9 mouse cellular contexts compared by ENCODE assay signal in genomic region chr17:13009887-13010286, GRCm38 (mm10). TPM values are rescaled to one million over a fixed set of nuclear protein-coding genes. Genes with fewer than 3 reads are reported as not detected.
A peak's percentile ranks its signal among the peaks of the same experiment; 100 is the strongest.
DNase-seq lines count a peak whose midpoint lies in the region; ATAC-seq and TF ChIP-seq lines count a peak whose summit lies in the region.
"Had no signal": no experiment of that assay in that cellular context is flagged by ENCODE, and none has a peak within 500 bp of the region (broad histone marks: within the 10 kb centered on the region; RNA-seq: fewer than 3 reads in every experiment).

No protein-coding gene starts in this region.

- no peak overlapping the region for H3K27ac ChIP-seq in limb, embryonic 14.5 days (replicated peaks; ENCODE audit: low read depth, low read length)
- no peak overlapping the region for H3K27ac ChIP-seq in limb, embryonic 10.5 days
- H3K27ac ChIP-seq in forebrain, embryonic 11.5 days (ENCODE audit: low read depth, low read length): no peak overlapping the region

- no peak overlapping the region for H3K4me2 ChIP-seq in limb, embryonic 14.5 days (replicated peaks; ENCODE audit: low read depth, low read length, severe bottlenecking)
- no peak overlapping the region for H3K4me2 ChIP-seq in forebrain, embryonic 11.5 days (ENCODE audit: low read depth, low read length, severe bottlenecking)

- TF ChIP-seq POLR2A in limb, embryonic 14.5 days (IDR thresholded peaks at IDR 0.05; ENCODE audit: borderline replicate concordance, extremely low read depth, insufficient read depth, insufficient read length): no peak

- H3K9ac ChIP-seq in limb, embryonic 14.5 days (ENCODE audit: low read depth, low read length, severe bottlenecking): no peak overlapping the region
- H3K9ac ChIP-seq in forebrain, embryonic 11.5 days (ENCODE audit: low read length): no peak overlapping the region

- no peak for ATAC-seq in limb, embryonic 14.5 days (ENCODE audit: low FRiP score, low read depth)
- peak; percentile 71 for ATAC-seq in granulocyte monocyte progenitor cell, adult 5-6 weeks (replicated peaks; ENCODE audit: poor library complexity, severe bottlenecking)
- peak; percentile 73 for ATAC-seq in megakaryocyte progenitor cell, adult 5-6 weeks (replicated peaks; ENCODE audit: poor library complexity)
- no peak for ATAC-seq in forebrain, embryonic 11.5 days (replicated peaks; ENCODE audit: low FRiP score)

- peak; percentile 26 to 41 for DNase-seq in cerebellum, postnatal 14 days
- DNase-seq in cerebellum, postnatal 4 days (ENCODE audit: low spot score in 2 of 2): no peak
- peak; percentile 78 for DNase-seq in limb, embryonic 14.5 days (ENCODE audit: low spot score)
- DNase-seq in limb, embryonic 10.5 days (ENCODE audit: low spot score): no peak
- peak; percentile 78 for DNase-seq in R1 (ENCODE audit: low read depth, low spot score)
- DNase-seq in forebrain, embryonic 11.5 days (ENCODE audit: low spot score): no peak

- no peaks in the 10 kb centered on the region for H3K27me3 ChIP-seq in limb, embryonic 14.5 days (ENCODE audit: control insufficient read depth, insufficient read depth, low read length)
- no peaks in the 10 kb centered on the region for H3K27me3 ChIP-seq in limb, embryonic 10.5 days (ENCODE audit: low read depth, poor library complexity, severe bottlenecking)
- no peaks in the 10 kb centered on the region for H3K27me3 ChIP-seq in forebrain, embryonic 11.5 days (ENCODE audit: control insufficient read depth, insufficient read depth, low read length)

- 33% methylated on average over 3 of the region's 3 CpGs for WGBS in limb, embryonic 14.5 days
- 46% methylated on average over 3 of the region's 3 CpGs for whole genome bisulfite sequencing in limb, embryonic 10.5 days
- 45% methylated on average over 3 of the region's 3 CpGs for WGBS in forebrain, embryonic 11.5 days

- H3K4me1 ChIP-seq in limb, embryonic 14.5 days (ENCODE audit: control insufficient read depth, insufficient read depth, low read length): peaks cover 8% of the 10 kb centered on the region
- H3K4me1 ChIP-seq in limb, embryonic 10.5 days: peaks cover 19% of the 10 kb centered on the region
- H3K4me1 ChIP-seq in forebrain, embryonic 11.5 days (replicated peaks; ENCODE audit: control insufficient read depth, insufficient read depth, low read length): peaks cover 5% of the 10 kb centered on the region; the same call in 1 of the 2 replicates

- H3K36me3 ChIP-seq in limb, embryonic 14.5 days (ENCODE audit: control insufficient read depth, insufficient read depth, low read length): peaks cover 31% of the 10 kb centered on the region
- H3K36me3 ChIP-seq in limb, embryonic 10.5 days: peaks cover 41% of the 10 kb centered on the region
- H3K36me3 ChIP-seq in forebrain, embryonic 11.5 days (ENCODE audit: control insufficient read depth, insufficient read depth, low read length): peaks cover 4% of the 10 kb centered on the region; the same call in 1 of the 2 replicates

- H3K4me3 ChIP-seq in limb, embryonic 14.5 days (replicated peaks; ENCODE audit: low read length): no peak overlapping the region
- no peak overlapping the region for H3K4me3 ChIP-seq in limb, embryonic 10.5 days
- no peak overlapping the region for H3K4me3 ChIP-seq in forebrain, embryonic 11.5 days (ENCODE audit: low read depth, low read length)

- no peaks in the 10 kb centered on the region for H3K9me3 ChIP-seq in limb, embryonic 14.5 days (ENCODE audit: control insufficient read depth, low read length)
- no peaks in the 10 kb centered on the region for H3K9me3 ChIP-seq in limb, embryonic 10.5 days (replicated peaks)
- H3K9me3 ChIP-seq in forebrain, embryonic 11.5 days (ENCODE audit: control insufficient read depth, low read length): no peaks in the 10 kb centered on the region

RNA-seq across cellular contexts. Expression of gene Sod2, which starts 3.2 kb away (rescaled TPM):
- 98.2 and 118 TPM in 2 replicates for polyA plus RNA-seq in limb, embryonic 14.5 days (2012; rRNA removed)
- polyA plus RNA-seq in limb, embryonic 14.5 days (2014; fragmentation: Nextera tagmentation; extraction: Ambion mirVana): 103 and 116 TPM in 2 replicates
- polyA plus RNA-seq in limb, embryonic 10.5 days (2016; fragmentation: Nextera tagmentation; extraction: Ambion mirVana): 94.4 and 105 TPM in 2 replicates
- 53.7 and 64.0 TPM in 2 replicates for total RNA-seq in granulocyte monocyte progenitor cell, adult 5-6 weeks (2014; fragmentation: Nextera tagmentation)
- 79.6 and 99.7 TPM in 2 replicates for total RNA-seq in granulocyte monocyte progenitor cell, adult 5-6 weeks (2017)
- total RNA-seq in megakaryocyte progenitor cell, adult 5-6 weeks (2015): 118 and 119 TPM in 2 replicates
- total RNA-seq in megakaryocyte progenitor cell, adult 5-6 weeks (2017): 69.0 and 77.7 TPM in 2 replicates
- polyA plus RNA-seq in forebrain, embryonic 11.5 days (2014; fragmentation: Nextera tagmentation; extraction: Ambion mirVana): 107 and 115 TPM in 2 replicates

RNA-seq across cellular contexts. Expression of gene Wtap, which starts 15.9 kb away (rescaled TPM):
- polyA plus RNA-seq in limb, embryonic 14.5 days (2012; rRNA removed): 61.7 and 86.1 TPM in 2 replicates
- polyA plus RNA-seq in limb, embryonic 14.5 days (2014; fragmentation: Nextera tagmentation; extraction: Ambion mirVana): 135 and 141 TPM in 2 replicates
- polyA plus RNA-seq in limb, embryonic 10.5 days (2016; fragmentation: Nextera tagmentation; extraction: Ambion mirVana): 123 and 140 TPM in 2 replicates
- 82.6 and 83.4 TPM in 2 replicates for total RNA-seq in granulocyte monocyte progenitor cell, adult 5-6 weeks (2014; fragmentation: Nextera tagmentation)
- 208 and 223 TPM in 2 replicates for total RNA-seq in granulocyte monocyte progenitor cell, adult 5-6 weeks (2017)
- total RNA-seq in megakaryocyte progenitor cell, adult 5-6 weeks (2015): 115 TPM in 2 replicates
- total RNA-seq in megakaryocyte progenitor cell, adult 5-6 weeks (2017): 274 and 365 TPM in 2 replicates
- polyA plus RNA-seq in forebrain, embryonic 11.5 days (2014; fragmentation: Nextera tagmentation; extraction: Ambion mirVana): 140 and 141 TPM in 2 replicates

RNA-seq across cellular contexts. Expression of gene Gpr31b, which starts 42.2 kb away (rescaled TPM):
- 0.06 and 0.09 TPM in 2 replicates for polyA plus RNA-seq in limb, embryonic 14.5 days (2012; rRNA removed)
- 0.18 TPM in 1 of 2 replicates, not detected in the other for polyA plus RNA-seq in limb, embryonic 14.5 days (2014; fragmentation: Nextera tagmentation; extraction: Ambion mirVana)
- polyA plus RNA-seq in limb, embryonic 10.5 days (2016; fragmentation: Nextera tagmentation; extraction: Ambion mirVana): not detected in 2 replicates
- not detected in 2 replicates for total RNA-seq in granulocyte monocyte progenitor cell, adult 5-6 weeks (2014; fragmentation: Nextera tagmentation)
- total RNA-seq in granulocyte monocyte progenitor cell, adult 5-6 weeks (2017): 0.21 and 1.6 TPM in 2 replicates
- 0.91 TPM in 1 of 2 replicates, not detected in the other for total RNA-seq in megakaryocyte progenitor cell, adult 5-6 weeks (2015)
- total RNA-seq in megakaryocyte progenitor cell, adult 5-6 weeks (2017): 0.41 TPM in 1 of 2 replicates, not detected in the other
- polyA plus RNA-seq in forebrain, embryonic 11.5 days (2014; fragmentation: Nextera tagmentation; extraction: Ambion mirVana): 0.23 TPM in 1 of 2 replicates, not detected in the other

RNA-seq across cellular contexts. Expression of gene Acat2, which starts 49.3 kb away (rescaled TPM):
- 62.9 and 67.4 TPM in 2 replicates for polyA plus RNA-seq in limb, embryonic 14.5 days (2012; rRNA removed)
- 110 and 119 TPM in 2 replicates for polyA plus RNA-seq in limb, embryonic 14.5 days (2014; fragmentation: Nextera tagmentation; extraction: Ambion mirVana)
- 343 and 357 TPM in 2 replicates for polyA plus RNA-seq in limb, embryonic 10.5 days (2016; fragmentation: Nextera tagmentation; extraction: Ambion mirVana)
- total RNA-seq in granulocyte monocyte progenitor cell, adult 5-6 weeks (2014; fragmentation: Nextera tagmentation): 21.4 and 22.9 TPM in 2 replicates
- 20.6 and 21.4 TPM in 2 replicates for total RNA-seq in granulocyte monocyte progenitor cell, adult 5-6 weeks (2017)
- 16.4 and 18.1 TPM in 2 replicates for total RNA-seq in megakaryocyte progenitor cell, adult 5-6 weeks (2015)
- 14.7 and 16.7 TPM in 2 replicates for total RNA-seq in megakaryocyte progenitor cell, adult 5-6 weeks (2017)
- polyA plus RNA-seq in forebrain, embryonic 11.5 days (2014; fragmentation: Nextera tagmentation; extraction: Ambion mirVana): 324 and 345 TPM in 2 replicates

RNA-seq across cellular contexts. Expression of gene Tcp10b, which starts 51.0 kb away (rescaled TPM):
- 0.33 and 0.74 TPM in 2 replicates for polyA plus RNA-seq in limb, embryonic 14.5 days (2012; rRNA removed)
- 0.14 TPM in 2 replicates for polyA plus RNA-seq in limb, embryonic 14.5 days (2014; fragmentation: Nextera tagmentation; extraction: Ambion mirVana)
- not detected in 2 replicates for polyA plus RNA-seq in limb, embryonic 10.5 days (2016; fragmentation: Nextera tagmentation; extraction: Ambion mirVana)
- total RNA-seq in granulocyte monocyte progenitor cell, adult 5-6 weeks (2014; fragmentation: Nextera tagmentation): not detected in 2 replicates
- not detected in 2 replicates for total RNA-seq in granulocyte monocyte progenitor cell, adult 5-6 weeks (2017)
- 0.15 and 0.99 TPM in 2 replicates for total RNA-seq in megakaryocyte progenitor cell, adult 5-6 weeks (2015)
- 0.44 TPM in 1 of 2 replicates, not detected in the other for total RNA-seq in megakaryocyte progenitor cell, adult 5-6 weeks (2017)
- polyA plus RNA-seq in forebrain, embryonic 11.5 days (2014; fragmentation: Nextera tagmentation; extraction: Ambion mirVana): 0.16 TPM in 1 of 2 replicates, not detected in the other
- polyA plus RNA-seq: spleen, adult 2 months had no signal

Comparison
In these comparisons a context has a peak if more than half of its experiments do, and no peak if none do; other contexts are left out.
1. DNase-seq: peak in cerebellum, postnatal 14 days (2 of 2), limb, embryonic 14.5 days (single experiment) and R1 (single experiment); none in cerebellum, postnatal 4 days (0 of 2), limb, embryonic 10.5 days (single experiment) and forebrain, embryonic 11.5 days (single experiment).
2. ATAC-seq: peak in granulocyte monocyte progenitor cell, adult 5-6 weeks (single experiment) and megakaryocyte progenitor cell, adult 5-6 weeks (single experiment); none in limb, embryonic 14.5 days (single experiment) and forebrain, embryonic 11.5 days (single experiment).